Mouse (Mus musculus) kidney, postnatal 0 days (tissue): ENCODE results near the gene Mef2c. TPM values are rescaled to one million over a fixed set of nuclear protein-coding genes. Genes with fewer than 3 reads are reported as not detected.

Source experiments
- ATAC-seq: fragments of 200-750 bp; cut with Nextera tagmentation; replicated peaks from 2 replicates; pipeline ENCODE4 v1.8.0; 2017; ENCODE audit warnings: low read depth, moderate number of reproducible peaks, moderate TSS enrichment, moderate library complexity; ENCODE audit not compliant: low FRiP score
- DNase-seq: peaks from one replicate; pipeline ENCODE4 v3.0.0-alpha.2; 2016; ENCODE audit warnings: low spot score
- H3K27ac ChIP-seq: fragments of 300-500 bp; sonication (generic); 2 replicates; pipeline ENCODE4 v1.5.1; 2014; ENCODE audit warnings: mild to moderate bottlenecking
- H3K27me3 ChIP-seq: fragments of 300-500 bp; sonication (generic); 2 replicates; pipeline ENCODE4 v1.6.1; 2014; ENCODE audit warnings: low read length, mixed read lengths; ENCODE audit not compliant: insufficient read depth
- H3K36me3 ChIP-seq: fragments of 300-500 bp; sonication (generic); 2 replicates; pipeline ENCODE4 v1.6.1; 2014; ENCODE audit warnings: low read length, mixed read lengths; ENCODE audit not compliant: insufficient read depth
- H3K4me1 ChIP-seq: fragments of 300-500 bp; sonication (generic); replicated peaks from 2 replicates; pipeline ENCODE4 v1.6.1; 2014; ENCODE audit warnings: antibody characterized with exemption, low read length, mixed read lengths; ENCODE audit not compliant: insufficient read depth
- H3K4me2 ChIP-seq: fragments of 300-500 bp; sonication (generic); 2 replicates; pipeline ENCODE4 v1.6.1; 2014; ENCODE audit warnings: mild to moderate bottlenecking, low read length, moderate library complexity, mixed read lengths
- H3K4me3 ChIP-seq: fragments of 300-500 bp; sonication (generic); replicated peaks from 2 replicates; pipeline ENCODE4 v1.5.1; 2014; ENCODE audit warnings: low read depth, low read length
- H3K9ac ChIP-seq: fragments of 300-500 bp; sonication (generic); 2 replicates; pipeline ENCODE4 v1.6.1; 2014; ENCODE audit warnings: low read depth, low read length
- H3K9me3 ChIP-seq: fragments of 300-500 bp; sonication (generic); replicated peaks from 2 replicates; pipeline ENCODE4 v1.6.1; 2016; ENCODE audit warnings: low read length, inconsistent platforms, mixed read lengths
- CTCF ChIP-seq: IDR thresholded peaks from 2 replicates; pipeline ENCODE4 v1.5.1; 2016; ENCODE audit warnings: antibody characterized with exemption, low read depth, mild to moderate bottlenecking, moderate library complexity
- WGBS: fragments of 180-500 bp; shearing (Covaris S2); extraction: QIAGEN DNeasy Blood & Tissue Kit; methylation state at CpG from one replicate; pipeline ENCODE4 v1.1.7; 2014; 5-methylcytosine and 5-hydroxymethylcytosine counted together
- polyA plus RNA-seq: library from polyadenylated mRNA; unstranded; fragments of >200 nt; fragmentation: Nextera tagmentation; extraction: Ambion mirVana; gene quantifications from 2 replicates; pipeline ENCODE4 v1.2.1, GENCODE M21; 2015

The Mef2c gene
- polyA plus RNA-seq, 1 experiment from 2014 or later, result 51.8 TPM

GRCm38 (mm10) chr13:83585359-83585758, 81.5 kb downstream of the Mef2c start:
- no peak for DNase-seq
- Histone ChIP-seq H3K9me3 (no peaks in the 10 kb centered on the region), H3K36me3 (no peaks in the 10 kb centered on the region), H3K4me1 (no peaks in the 10 kb centered on the region; the same call in 1 of the 2 replicates), H3K27me3 (no peaks in the 10 kb centered on the region), H3K4me2 (no peak overlapping the region), H3K4me3 (no peak overlapping the region), H3K9ac (no peak overlapping the region), H3K27ac (no peak overlapping the region)
- 87% methylated on average over 5 of the region's 5 CpGs for WGBS
- ATAC-seq, result no peak
- no peak for TF ChIP-seq CTCF

GRCm38 (mm10) chr13:83588186-83588585, 84.4 kb downstream of the Mef2c start:
- no peak for TF ChIP-seq CTCF
- WGBS, result 70% methylated on average over 2 of the region's 2 CpGs

GRCm38 (mm10) chr13:83590886-83591285, 87.1 kb downstream of the Mef2c start:
- no peaks in the 10 kb centered on the region for H3K27me3 ChIP-seq
- no peaks in the 10 kb centered on the region for H3K9me3 ChIP-seq
- WGBS, result 90% methylated on average over 5 of the region's 5 CpGs
- ATAC-seq (no peak), DNase-seq (no peak)
- no peak overlapping the region for H3K9ac ChIP-seq
- H3K4me1 ChIP-seq, result no peaks in the 10 kb centered on the region
- H3K4me2 ChIP-seq, result no peak overlapping the region
- no peak overlapping the region for H3K4me3 ChIP-seq
- H3K27ac ChIP-seq, result no peak overlapping the region
- no peaks in the 10 kb centered on the region for H3K36me3 ChIP-seq
- no peak for TF ChIP-seq CTCF

More at GRCm38 (mm10) chr13:83588186-83588585, 84.4 kb downstream of the Mef2c start:
- H3K36me3 ChIP-seq, result no peaks in the 10 kb centered on the region
- H3K9me3 ChIP-seq, result no peaks in the 10 kb centered on the region
- no peaks in the 10 kb centered on the region for H3K27me3 ChIP-seq
- H3K4me2 ChIP-seq, result no peak overlapping the region
- ATAC-seq, result no peak
- H3K27ac ChIP-seq, result no peak overlapping the region
- H3K4me3 ChIP-seq, result no peak overlapping the region
- H3K9ac ChIP-seq, result no peak overlapping the region
- DNase-seq, result no peak
- H3K4me1 ChIP-seq, result no peaks in the 10 kb centered on the region; the same call in 1 of the 2 replicates

- H3K9ac ChIP-seq, result no peak overlapping the region
- H3K4me1 ChIP-seq, result no peaks in the 10 kb centered on the region
- no peak overlapping the region for H3K4me2 ChIP-seq
- H3K27me3 ChIP-seq, result no peaks in the 10 kb centered on the region
- no peak for ATAC-seq
- no peaks in the 10 kb centered on the region for H3K9me3 ChIP-seq
- no peak overlapping the region for H3K4me3 ChIP-seq
- DNase-seq, result no peak
- WGBS, result 46% methylated on average over 1 of the region's 1 CpGs
- H3K27ac ChIP-seq, result no peak overlapping the region
- no peaks in the 10 kb centered on the region for H3K36me3 ChIP-seq
- no peak for TF ChIP-seq CTCF
These were observed 91.6 kb downstream of the Mef2c start for GRCm38 (mm10) chr13:83595429-83595828.

- Histone ChIP-seq H3K4me2 (no peak overlapping the region), H3K36me3 (no peaks in the 10 kb centered on the region), H3K27me3 (no peaks in the 10 kb centered on the region), H3K9ac (no peak overlapping the region), H3K9me3 (no peaks in the 10 kb centered on the region), H3K4me1 (no peaks in the 10 kb centered on the region), H3K4me3 (no peak overlapping the region), H3K27ac (no peak overlapping the region)
- ATAC-seq (no peak; the same call in 1 of the 2 replicates), DNase-seq (no peak)
- 66% methylated on average over 6 of the region's 6 CpGs for WGBS
- TF ChIP-seq CTCF, result no peak
These were observed 93.3 kb downstream of the Mef2c start for GRCm38 (mm10) chr13:83596989-83597738.

GRCm38 (mm10) chr13:83597739-83598210, 93.9 kb downstream of the Mef2c start:
- H3K27me3 ChIP-seq, result no peaks in the 10 kb centered on the region
- no peaks in the 10 kb centered on the region for H3K36me3 ChIP-seq
- H3K9me3 ChIP-seq, result no peaks in the 10 kb centered on the region
- no peak overlapping the region for H3K9ac ChIP-seq
- H3K4me3 ChIP-seq, result no peak overlapping the region
- DNase-seq (no peak), ATAC-seq (no peak)
- TF ChIP-seq CTCF, result no peak
- 87% methylated on average over 3 of the region's 3 CpGs for WGBS
- no peak overlapping the region for H3K27ac ChIP-seq
- no peaks in the 10 kb centered on the region for H3K4me1 ChIP-seq
- H3K4me2 ChIP-seq, result no peak overlapping the region
